Mouse (Mus musculus): ENCODE results near the gene Gbp10. TPM values are rescaled to one million over a fixed set of nuclear protein-coding genes. Genes with fewer than 3 reads are reported as not detected.
"Not testable (repeated sequence)": the region's sequence is repeated elsewhere in the genome, so short reads cannot be mapped to it uniquely, and the experiment has no call there.

Gbp10 gene
- polyA plus RNA-seq (2015; fragmentation: Nextera tagmentation; extraction: Ambion mirVana) = 0.43 and 0.45 TPM in 2 replicates

GRCm38 (mm10) chr5:105239483-105240047, at the start of gene Gbp10:
Gbp10 (minus strand) TSS chr5:105239533.
- 0 out of 2 replicates have a peak, but pooled peaks have one; percentile 33 for ATAC-seq (ENCODE audit: insufficient read depth, low FRiP score)
- H3K4me2 ChIP-seq (ENCODE audit: low read depth, low read length); H3K36me3 ChIP-seq (ENCODE audit: control insufficient read depth, insufficient read depth, low read length): not testable (repeated sequence)

GRCm38 (mm10) chr5:105260673-105261072, 21.3 kb upstream of the Gbp10 start:
- not testable (repeated sequence) for H3K9me3 ChIP-seq (replicated peaks; ENCODE audit: control insufficient read depth, low read length); ATAC-seq (ENCODE audit: insufficient read depth, low FRiP score); H3K36me3 ChIP-seq (ENCODE audit: control insufficient read depth, insufficient read depth, low read length); H3K4me1 ChIP-seq (ENCODE audit: control insufficient read depth, insufficient read depth, low read length); H3K9ac ChIP-seq (ENCODE audit: low read length); H3K4me2 ChIP-seq (ENCODE audit: low read depth, low read length); H3K27me3 ChIP-seq (ENCODE audit: control insufficient read depth, insufficient read depth, low read length); H3K27ac ChIP-seq (ENCODE audit: low read length); H3K4me3 ChIP-seq (replicated peaks; ENCODE audit: low read length)
- WGBS = no CpG with 5 or more reads among the region's 3 CpGs

More at GRCm38 (mm10) chr5:105239483-105240047, at the start of gene Gbp10:
- H3K27me3 ChIP-seq (ENCODE audit: control insufficient read depth, insufficient read depth, low read length); H3K27ac ChIP-seq (ENCODE audit: low read length); H3K4me3 ChIP-seq (replicated peaks; ENCODE audit: low read length); H3K4me1 ChIP-seq (ENCODE audit: control insufficient read depth, insufficient read depth, low read length); H3K9me3 ChIP-seq (replicated peaks; ENCODE audit: control insufficient read depth, low read length); H3K9ac ChIP-seq (ENCODE audit: low read length): not testable (repeated sequence)

- H3K9me3 ChIP-seq (replicated peaks; ENCODE audit: control insufficient read depth, low read length) = no peaks in the 10 kb centered on the region
- H3K4me2 ChIP-seq (ENCODE audit: low read depth, low read length) = no peak overlapping the region
- no peaks in the 10 kb centered on the region for H3K36me3 ChIP-seq (ENCODE audit: control insufficient read depth, insufficient read depth, low read length)
- ATAC-seq (ENCODE audit: insufficient read depth, low FRiP score) = no peak
- H3K27me3 ChIP-seq (ENCODE audit: control insufficient read depth, insufficient read depth, low read length) = no peaks in the 10 kb centered on the region
- no peak overlapping the region for H3K9ac ChIP-seq (ENCODE audit: low read length)
- no peak overlapping the region for H3K4me3 ChIP-seq (replicated peaks; ENCODE audit: low read length)
- no peaks in the 10 kb centered on the region for H3K4me1 ChIP-seq (ENCODE audit: control insufficient read depth, insufficient read depth, low read length)
- H3K27ac ChIP-seq (ENCODE audit: low read length) = no peak overlapping the region
Observed at GRCm38 (mm10) chr5:105252491-105252890, 13.2 kb upstream of the Gbp10 start.

GRCm38 (mm10) chr5:105244741-105245140, 5.4 kb upstream of the Gbp10 start:
- H3K4me2 ChIP-seq (ENCODE audit: low read depth, low read length); H3K9me3 ChIP-seq (replicated peaks; ENCODE audit: control insufficient read depth, low read length); H3K27ac ChIP-seq (ENCODE audit: low read length); H3K9ac ChIP-seq (ENCODE audit: low read length); H3K27me3 ChIP-seq (ENCODE audit: control insufficient read depth, insufficient read depth, low read length); H3K4me3 ChIP-seq (replicated peaks; ENCODE audit: low read length); H3K36me3 ChIP-seq (ENCODE audit: control insufficient read depth, insufficient read depth, low read length); ATAC-seq (ENCODE audit: insufficient read depth, low FRiP score); H3K4me1 ChIP-seq (ENCODE audit: control insufficient read depth, insufficient read depth, low read length): not testable (repeated sequence)
- 76% methylated on average over 3 of the region's 3 CpGs for WGBS

- H3K27me3 ChIP-seq (ENCODE audit: control insufficient read depth, insufficient read depth, low read length); H3K9me3 ChIP-seq (replicated peaks; ENCODE audit: control insufficient read depth, low read length); H3K4me1 ChIP-seq (ENCODE audit: control insufficient read depth, insufficient read depth, low read length); H3K36me3 ChIP-seq (ENCODE audit: control insufficient read depth, insufficient read depth, low read length); H3K27ac ChIP-seq (ENCODE audit: low read length); ATAC-seq (ENCODE audit: insufficient read depth, low FRiP score); H3K9ac ChIP-seq (ENCODE audit: low read length); H3K4me2 ChIP-seq (ENCODE audit: low read depth, low read length); H3K4me3 ChIP-seq (replicated peaks; ENCODE audit: low read length): not testable (repeated sequence)
- WGBS = 73% methylated on average over 5 of the region's 5 CpGs
Observed at GRCm38 (mm10) chr5:105240982-105241381, 1.6 kb upstream of the Gbp10 start.

GRCm38 (mm10) chr5:105238402-105238801, 931 bp downstream of the Gbp10 start:
- H3K4me1 ChIP-seq (ENCODE audit: control insufficient read depth, insufficient read depth, low read length); H3K27me3 ChIP-seq (ENCODE audit: control insufficient read depth, insufficient read depth, low read length); H3K27ac ChIP-seq (ENCODE audit: low read length); H3K4me3 ChIP-seq (replicated peaks; ENCODE audit: low read length); H3K36me3 ChIP-seq (ENCODE audit: control insufficient read depth, insufficient read depth, low read length); ATAC-seq (ENCODE audit: insufficient read depth, low FRiP score); H3K4me2 ChIP-seq (ENCODE audit: low read depth, low read length); H3K9me3 ChIP-seq (replicated peaks; ENCODE audit: control insufficient read depth, low read length); H3K9ac ChIP-seq (ENCODE audit: low read length): not testable (repeated sequence)
- WGBS = 80% methylated on average over 1 of the region's 1 CpGs

- not testable (repeated sequence) for H3K4me2 ChIP-seq (ENCODE audit: low read depth, low read length); ATAC-seq (ENCODE audit: insufficient read depth, low FRiP score); H3K36me3 ChIP-seq (ENCODE audit: control insufficient read depth, insufficient read depth, low read length); H3K9ac ChIP-seq (ENCODE audit: low read length); H3K27ac ChIP-seq (ENCODE audit: low read length); H3K4me1 ChIP-seq (ENCODE audit: control insufficient read depth, insufficient read depth, low read length); H3K27me3 ChIP-seq (ENCODE audit: control insufficient read depth, insufficient read depth, low read length); H3K9me3 ChIP-seq (replicated peaks; ENCODE audit: control insufficient read depth, low read length); H3K4me3 ChIP-seq (replicated peaks; ENCODE audit: low read length)
- WGBS = 76% methylated on average over 3 of the region's 3 CpGs
Observed at GRCm38 (mm10) chr5:105236040-105236439, 3.3 kb downstream of the Gbp10 start.

GRCm38 (mm10) chr5:105208957-105209356, 30.4 kb downstream of the Gbp10 start:
- not testable (repeated sequence) for H3K4me2 ChIP-seq (ENCODE audit: low read depth, low read length); ATAC-seq (ENCODE audit: insufficient read depth, low FRiP score); H3K27me3 ChIP-seq (ENCODE audit: control insufficient read depth, insufficient read depth, low read length); H3K27ac ChIP-seq (ENCODE audit: low read length); H3K4me3 ChIP-seq (replicated peaks; ENCODE audit: low read length); H3K9ac ChIP-seq (ENCODE audit: low read length); H3K4me1 ChIP-seq (ENCODE audit: control insufficient read depth, insufficient read depth, low read length); H3K9me3 ChIP-seq (replicated peaks; ENCODE audit: control insufficient read depth, low read length); H3K36me3 ChIP-seq (ENCODE audit: control insufficient read depth, insufficient read depth, low read length)
- no CpG with 5 or more reads among the region's 3 CpGs for WGBS

GRCm38 (mm10) chr5:105200791-105201355, 38.5 kb downstream of the Gbp10 start:
- not testable (repeated sequence) for H3K27me3 ChIP-seq (ENCODE audit: control insufficient read depth, insufficient read depth, low read length); H3K4me3 ChIP-seq (replicated peaks; ENCODE audit: low read length); H3K4me2 ChIP-seq (ENCODE audit: low read depth, low read length); H3K9me3 ChIP-seq (replicated peaks; ENCODE audit: control insufficient read depth, low read length); H3K9ac ChIP-seq (ENCODE audit: low read length); H3K36me3 ChIP-seq (ENCODE audit: control insufficient read depth, insufficient read depth, low read length); H3K27ac ChIP-seq (ENCODE audit: low read length); H3K4me1 ChIP-seq (ENCODE audit: control insufficient read depth, insufficient read depth, low read length); ATAC-seq (ENCODE audit: insufficient read depth, low FRiP score)
- WGBS = 85% methylated on average over 4 of the region's 4 CpGs

All from stomach, embryonic 16.5 days (tissue).